Mouse (Mus musculus): ENCODE measurements around the gene Maz.

Maz gene

GRCm38 (mm10) chr7:127004122-127004875 is 22.5 kb downstream of the Maz start:
- DNase-seq = no peak

- DNase-seq = no peak
Observed at GRCm38 (mm10) chr7:127003620-127004019, 23.2 kb downstream of the Maz start.

GRCm38 (mm10) chr7:126999568-126999967 is 27.3 kb downstream of the Maz start:
- DNase-seq = no peak

- DNase-seq = peak in 1 of 2 experiments; percentile 25
Observed at GRCm38 (mm10) chr7:126996449-126996848, 30.4 kb downstream of the Maz start.

GRCm38 (mm10) chr7:126988816-126989215 is 38.0 kb downstream of the Maz start:
- no peak for DNase-seq

- peak in 1 of 2 experiments; percentile 16 for DNase-seq
Observed at GRCm38 (mm10) chr7:126986319-126986718, 40.5 kb downstream of the Maz start.

- no peak for DNase-seq
Observed at GRCm38 (mm10) chr7:126984667-126985444, 42.0 kb downstream of the Maz start.

GRCm38 (mm10) chr7:126983113-126983512 is 43.7 kb downstream of the Maz start:
- DNase-seq = no peak

GRCm38 (mm10) chr7:126982054-126982453 is 44.8 kb downstream of the Maz start:
- DNase-seq = no peak

GRCm38 (mm10) chr7:126981601-126982000 is 45.2 kb downstream of the Maz start:
- no peak for DNase-seq

- DNase-seq = peak in 1 of 2 experiments; percentile 7
Observed at GRCm38 (mm10) chr7:126978841-126979240, 48.0 kb downstream of the Maz start.

GRCm38 (mm10) chr7:126976878-126977459 is 49.9 kb downstream of the Maz start:
- DNase-seq = peak in 1 of 2 experiments; percentile 18

GRCm38 (mm10) chr7:126975950-126976866 is 50.6 kb downstream of the Maz start, which contains the start of gene Cdiptos:
Gene Cdiptos (minus strand): TSS chr7:126976098.
- peak; percentile 89 to 97 for DNase-seq

- no peak for DNase-seq
Observed at GRCm38 (mm10) chr7:126975893-126975949, 51.1 kb downstream of the Maz start, which contains the start of gene Cdipt. Gene Cdipt (plus strand): TSS chr7:126975914.

- peak in 1 of 2 experiments; percentile 20 for DNase-seq
Observed at GRCm38 (mm10) chr7:126975493-126975892, 51.3 kb downstream of the Maz start.

Data from spleen, adult 18-20 months (tissue).